Comparison of ENCODE assay signal across 23 mouse cellular contexts in the genomic region with DNA sequence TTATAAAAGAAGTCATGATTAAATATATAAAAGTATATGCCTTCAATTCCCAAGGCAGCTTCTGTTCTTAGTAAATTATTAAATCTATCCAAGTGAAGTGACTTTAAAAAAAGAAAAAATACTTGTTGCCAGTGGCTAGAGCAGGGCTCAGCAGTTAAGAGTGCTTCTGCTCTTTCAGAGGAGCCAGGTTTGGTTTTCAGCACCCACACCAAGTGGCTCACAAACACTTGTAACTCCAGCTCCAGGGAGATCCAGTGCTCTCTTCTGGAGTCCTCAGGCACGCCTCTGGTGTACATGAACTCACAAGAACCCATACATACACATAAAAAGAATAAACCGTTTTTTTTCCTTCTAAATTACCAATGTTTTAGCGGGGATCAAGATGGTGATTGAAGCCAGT. TPM values are rescaled to one million over a fixed set of nuclear protein-coding genes. Genes with fewer than 3 reads are reported as not detected.
DNase-seq lines count a peak whose midpoint lies in the region; ATAC-seq and TF ChIP-seq lines count a peak whose summit lies in the region.
"Had no signal": no experiment of that assay in that cellular context is flagged by ENCODE, and none has a peak within 500 bp of the region (broad histone marks: within the 10 kb centered on the region; RNA-seq: fewer than 3 reads in every experiment).

No protein-coding gene starts in this region.

- H3K4me2 ChIP-seq in lung, postnatal 0 days (replicated peaks; ENCODE audit: low read depth, low read length): no peak overlapping the region
- H3K4me2 ChIP-seq: embryonic facial prominence, embryonic 12.5 days; forebrain, embryonic 13.5 days; forebrain, embryonic 15.5 days had no signal

- TF ChIP-seq EP300 in lung, postnatal 0 days (IDR thresholded peaks at IDR 0.05): no peak

- no peak overlapping the region for H3K4me3 ChIP-seq in lung, postnatal 0 days (ENCODE audit: low read depth, low read length)
- H3K4me3 ChIP-seq: embryonic facial prominence, embryonic 10.5 days; embryonic facial prominence, embryonic 12.5 days; forebrain, embryonic 13.5 days; forebrain, embryonic 15.5 days had no signal

- no peaks in the 10 kb centered on the region for H3K36me3 ChIP-seq in lung, postnatal 0 days (ENCODE audit: insufficient read depth, low read length)
- H3K36me3 ChIP-seq: embryonic facial prominence, embryonic 10.5 days; embryonic facial prominence, embryonic 12.5 days; forebrain, embryonic 15.5 days; G1E had no signal

- H3K27me3 ChIP-seq in lung, postnatal 0 days (replicated peaks; ENCODE audit: insufficient read depth, low read length): no peaks in the 10 kb centered on the region
- H3K27me3 ChIP-seq: CH12.LX; embryonic facial prominence, embryonic 12.5 days; forebrain, embryonic 13.5 days; forebrain, embryonic 15.5 days; Patski had no signal

- peak; percentile 24 to 46 for DNase-seq in lung, adult 18-20 months
- DNase-seq in lung, postnatal 14 days: no peak
- DNase-seq in lung, postnatal 0 days (ENCODE audit: low spot score): peak; percentile 40
- no peak for DNase-seq in lung, postnatal 10 days
- no peak for DNase-seq in liver
- DNase-seq: adrenal gland, adult 8-10 months; adrenal gland, postnatal 14 days; adrenal gland, postnatal 36 days; B cell, adult 2 months; cerebellum, adult 11-12 months; cerebellum, adult 2 months; cerebellum, adult 9-10 months; cerebellum, postnatal 10 days; cerebellum, postnatal 25 days had no signal

- no peak overlapping the region for H3K27ac ChIP-seq in lung, postnatal 0 days (ENCODE audit: low read length)
- H3K27ac ChIP-seq: embryonic facial prominence, embryonic 10.5 days; embryonic facial prominence, embryonic 12.5 days; forebrain, embryonic 13.5 days; forebrain, embryonic 15.5 days had no signal

- no peak for TF ChIP-seq CTCF in lung, postnatal 0 days (IDR thresholded peaks at IDR 0.05)

- no peaks in the 10 kb centered on the region for H3K9me3 ChIP-seq in lung, postnatal 0 days (ENCODE audit: low read length)
- H3K9me3 ChIP-seq: embryonic facial prominence, embryonic 10.5 days; embryonic facial prominence, embryonic 12.5 days; forebrain, embryonic 13.5 days; forebrain, embryonic 15.5 days; G1E had no signal

- peak; percentile 72 for ATAC-seq in lung, postnatal 0 days
- ATAC-seq: activated CD4-positive, CD25-positive, alpha-beta regulatory T cell, adult 4 months; CD4-positive, CD25-positive, alpha-beta regulatory T cell, adult 4 months; forebrain, embryonic 13.5 days; forebrain, embryonic 15.5 days; Patski had no signal

- H3K4me1 ChIP-seq in lung, postnatal 0 days (ENCODE audit: insufficient read depth, low read depth, low read length): no peaks in the 10 kb centered on the region

- no peak overlapping the region for H3K9ac ChIP-seq in lung, postnatal 0 days (replicated peaks; ENCODE audit: low read depth)
- H3K9ac ChIP-seq: embryonic facial prominence, embryonic 12.5 days; forebrain, embryonic 13.5 days; forebrain, embryonic 15.5 days had no signal

- WGBS in lung, postnatal 0 days: 63% methylated on average over 3 of the region's 3 CpGs

RNA-seq across cellular contexts. Expression of a gene that starts 58.6 kb away (rescaled TPM):
- 1.1 and 1.7 TPM in 2 replicates for polyA plus RNA-seq in lung, postnatal 0 days (2015; fragmentation: Nextera tagmentation; extraction: Ambion mirVana)
- polyA plus RNA-seq: activated CD4-positive, CD25-positive, alpha-beta regulatory T cell, adult 4 months; G1E had no signal

Comparison
In these comparisons a context has a peak if more than half of its experiments do, and no peak if none do; other contexts are left out.
1. DNase-seq: peak in lung, adult 18-20 months (2 of 2) and lung, postnatal 0 days (single experiment); none in lung, postnatal 14 days (single experiment), lung, postnatal 10 days (single experiment) and liver (single experiment).